Mouse (Mus musculus) megakaryocyte, embryonic 14.5 days (primary cell): Measurements from ENCODE around the gene 4930451I11Rik. TPM values are rescaled to one million over a fixed set of nuclear protein-coding genes. Genes with fewer than 3 reads are reported as not detected.

Source experiments
- H3K27me3 ChIP-seq: replicated peaks from 2 replicates; pipeline ENCODE3; 2012; ENCODE audit warnings: inconsistent platforms
- H3K36me3 ChIP-seq: replicated peaks from 2 replicates; pipeline ENCODE3; 2012; ENCODE audit warnings: low read length, inconsistent platforms, mixed read lengths
- H3K4me1 ChIP-seq: 2 replicates; pipeline ENCODE4 v1.6.1; 2012; ENCODE audit warnings: inconsistent platforms
- H3K4me3 ChIP-seq: replicated peaks from 2 replicates; pipeline ENCODE3; 2012; ENCODE audit warnings: moderate library complexity, mild to moderate bottlenecking, inconsistent platforms
- H3K9me3 ChIP-seq: 2 replicates; pipeline ENCODE4 v1.6.1; 2012; ENCODE audit warnings: inconsistent platforms
- FLI1 ChIP-seq: IDR thresholded peaks from 2 replicates; pipeline ENCODE4 v1.6.1; 2012; ENCODE audit warnings: low read length, inconsistent platforms, mixed read lengths
- GATA1 ChIP-seq: IDR thresholded peaks from 3 replicates; pipeline ENCODE4 v1.6.1; 2012; ENCODE audit warnings: mixed read lengths, low read length, inconsistent platforms, borderline replicate concordance
- polyA plus RNA-seq: library from polyadenylated mRNA; stranded (reverse); fragments of >175 nt; gene quantifications from 2 replicates; pipeline ENCODE4 v1.2.3, GENCODE M21; 2012; ENCODE audit warnings: low replicate concordance; ENCODE audit not compliant: insufficient read depth

The 4930451I11Rik gene
- polyA plus RNA-seq, 1 experiment, result not detected

DNA sequence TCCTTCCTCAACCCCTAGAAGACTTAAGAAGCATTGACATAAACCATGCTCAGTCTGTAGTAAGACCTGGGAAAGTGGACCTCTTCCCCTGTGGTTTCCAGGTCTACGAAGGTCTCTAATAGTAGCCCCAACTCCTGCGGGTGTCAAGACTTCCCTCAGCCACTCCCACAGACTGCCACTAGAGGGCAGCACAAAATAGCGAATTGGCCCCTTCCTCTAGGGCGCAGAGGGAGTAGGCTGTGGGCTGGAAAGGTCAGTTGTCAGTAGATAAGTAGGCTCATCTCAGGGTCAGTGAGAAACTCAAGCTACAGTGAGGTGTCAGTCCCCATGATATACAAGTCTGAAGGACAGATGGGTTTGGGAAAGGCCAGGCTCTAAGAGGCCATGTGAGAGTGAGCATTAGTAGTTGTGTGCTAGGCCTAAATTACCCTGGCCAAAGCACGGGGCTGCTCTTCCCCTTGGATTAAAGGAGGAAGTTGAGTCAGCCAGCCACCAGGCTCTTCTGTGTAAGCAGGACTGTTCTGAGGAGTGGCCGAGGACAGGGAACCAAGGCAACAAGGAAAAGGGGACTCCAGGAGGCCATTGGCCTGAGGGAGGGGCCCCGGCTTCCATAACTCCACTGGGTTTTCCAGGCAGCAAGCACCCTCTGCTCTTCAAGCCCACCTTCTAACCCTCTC is 9.5 kb downstream of the 4930451I11Rik start:
- H3K4me1 ChIP-seq, result peaks cover 26% of the 10 kb centered on the region

DNA sequence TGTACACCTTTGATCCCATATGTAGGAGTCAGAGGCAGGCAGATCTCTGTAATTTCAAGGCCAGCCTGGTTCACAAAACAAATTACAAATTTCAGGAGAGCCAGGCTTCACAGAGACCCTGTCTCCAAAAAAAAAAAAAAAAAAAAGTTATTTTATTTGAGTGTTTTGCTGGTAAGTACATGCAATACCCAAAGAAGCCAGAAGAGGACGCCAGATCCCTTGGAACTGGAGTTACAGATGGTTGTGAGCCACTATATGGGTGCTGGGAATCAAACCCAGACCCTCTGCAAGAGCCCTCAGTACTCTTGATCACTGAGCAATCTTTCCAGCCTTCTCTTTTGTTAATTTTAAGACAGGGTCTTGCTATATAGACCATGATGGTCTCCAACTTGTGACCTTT is 12.6 kb downstream of the 4930451I11Rik start:
- no peaks in the 10 kb centered on the region for H3K36me3 ChIP-seq
- H3K9me3 ChIP-seq, result peaks cover 5% of the 10 kb centered on the region; the same call in 1 of the 2 replicates
- peaks cover 35% of the 10 kb centered on the region for H3K4me1 ChIP-seq
- no peak for TF ChIP-seq GATA1
- no peak for TF ChIP-seq FLI1
- no peak overlapping the region for H3K4me3 ChIP-seq
- peaks cover 40% of the 10 kb centered on the region for H3K27me3 ChIP-seq

More for the DNA sequence above, 9.5 kb downstream of the 4930451I11Rik start:
- H3K4me3 ChIP-seq, result peak overlapping the region; percentile 3
- H3K9me3 ChIP-seq, result peaks cover 5% of the 10 kb centered on the region; the same call in 1 of the 2 replicates
- TF ChIP-seq FLI1, result no peak
- TF ChIP-seq GATA1, result no peak
- no peaks in the 10 kb centered on the region for H3K36me3 ChIP-seq
- peaks cover 59% of the 10 kb centered on the region for H3K27me3 ChIP-seq

DNA sequence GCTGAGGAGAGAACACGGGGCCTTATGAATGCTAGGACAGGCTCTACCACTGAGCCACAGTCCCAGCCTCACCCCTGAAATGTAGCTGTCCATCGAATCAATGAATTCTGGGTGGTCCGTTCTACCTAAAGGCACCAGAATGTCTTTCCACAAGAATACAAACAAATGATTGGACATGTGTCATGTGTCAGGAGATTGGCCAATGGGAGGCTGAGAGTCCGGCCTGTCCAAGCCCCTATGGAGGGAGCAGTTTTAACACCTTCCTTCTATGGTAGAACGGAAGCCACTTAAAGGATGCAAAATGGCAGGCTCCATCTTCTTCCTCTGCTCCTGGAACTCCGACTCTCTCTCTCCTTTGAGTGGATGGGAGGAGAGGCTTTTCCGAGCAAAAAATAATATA is 13.8 kb downstream of the 4930451I11Rik start:
- peaks cover 5% of the 10 kb centered on the region; the same call in 1 of the 2 replicates for H3K9me3 ChIP-seq
- peaks cover 32% of the 10 kb centered on the region for H3K4me1 ChIP-seq
- H3K36me3 ChIP-seq, result no peaks in the 10 kb centered on the region
- H3K4me3 ChIP-seq, result no peak overlapping the region
- no peak for TF ChIP-seq FLI1
- TF ChIP-seq GATA1, result no peak
- peaks cover 37% of the 10 kb centered on the region for H3K27me3 ChIP-seq

GRCm38 (mm10) chr7:126816494-126816893 is 14.9 kb downstream of the 4930451I11Rik start:
- H3K4me1 ChIP-seq, result peaks cover 21% of the 10 kb centered on the region
- peaks cover 42% of the 10 kb centered on the region for H3K27me3 ChIP-seq
- no peaks in the 10 kb centered on the region for H3K36me3 ChIP-seq
- peaks cover 12% of the 10 kb centered on the region for H3K9me3 ChIP-seq
- TF ChIP-seq FLI1 (no peak), GATA1 (no peak)
- no peak overlapping the region for H3K4me3 ChIP-seq

DNA sequence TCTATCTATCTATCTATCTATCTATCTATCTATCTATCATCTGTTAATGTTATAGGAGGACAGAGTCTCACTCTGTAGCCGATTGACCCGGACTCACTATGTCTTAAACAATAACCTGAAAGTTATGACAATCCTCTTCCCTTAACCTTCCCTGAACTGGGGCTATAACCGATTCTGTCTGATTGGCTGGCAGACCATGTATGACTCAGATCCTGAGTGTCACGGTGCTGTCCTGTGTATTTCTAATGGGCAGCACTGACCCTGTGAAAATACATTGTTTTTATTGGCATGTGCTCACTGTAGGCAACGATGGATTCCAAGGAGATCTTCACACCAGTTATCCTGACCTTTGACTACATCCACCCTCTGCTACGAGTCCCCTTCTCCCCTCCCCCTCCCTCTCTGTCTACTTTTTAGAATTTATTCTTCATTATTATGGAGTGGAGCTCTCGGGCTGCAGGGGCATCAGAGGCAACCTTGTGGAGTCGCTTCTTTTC is 15.7 kb downstream of the 4930451I11Rik start:
- H3K36me3 ChIP-seq, result no peaks in the 10 kb centered on the region
- H3K4me3 ChIP-seq, result no peak overlapping the region
- H3K4me1 ChIP-seq, result peaks cover 20% of the 10 kb centered on the region
- TF ChIP-seq FLI1 (no peak), GATA1 (no peak)
- peaks cover 12% of the 10 kb centered on the region for H3K9me3 ChIP-seq
- H3K27me3 ChIP-seq, result peaks cover 42% of the 10 kb centered on the region

DNA sequence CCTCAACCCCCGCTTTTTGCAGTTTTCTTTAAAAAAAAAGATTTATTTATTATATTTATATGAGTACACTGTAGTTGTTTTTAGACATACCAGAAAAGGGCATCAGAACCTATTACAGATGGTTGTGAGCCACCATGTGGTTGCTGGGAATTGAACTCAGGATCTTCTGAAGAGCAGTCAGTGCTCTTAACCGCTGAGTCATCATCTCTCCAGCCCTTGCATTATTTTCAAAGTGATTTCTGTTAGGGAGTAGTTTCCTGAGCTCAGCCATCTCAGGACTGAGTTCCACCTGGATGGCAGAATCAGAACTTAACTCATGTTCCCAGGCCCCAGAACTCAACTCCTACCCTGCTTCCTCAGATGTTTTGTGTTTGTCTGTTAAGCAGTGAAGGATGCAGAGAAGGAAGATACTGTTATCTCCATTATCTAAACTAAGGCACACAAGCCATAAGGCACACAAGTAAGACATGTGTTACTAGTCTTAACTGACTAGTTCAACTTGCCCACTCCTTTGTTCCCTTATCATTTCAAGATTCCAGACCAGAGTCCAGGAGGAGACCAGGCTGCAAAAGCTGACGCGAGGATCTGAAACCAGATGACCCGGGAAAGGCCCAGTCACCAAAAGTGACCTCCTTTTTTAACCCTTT is 21.6 kb downstream of the 4930451I11Rik start:
- Histone ChIP-seq H3K4me3 (peak overlapping the region; percentile 94), H3K27me3 (peaks cover 23% of the 10 kb centered on the region)

DNA sequence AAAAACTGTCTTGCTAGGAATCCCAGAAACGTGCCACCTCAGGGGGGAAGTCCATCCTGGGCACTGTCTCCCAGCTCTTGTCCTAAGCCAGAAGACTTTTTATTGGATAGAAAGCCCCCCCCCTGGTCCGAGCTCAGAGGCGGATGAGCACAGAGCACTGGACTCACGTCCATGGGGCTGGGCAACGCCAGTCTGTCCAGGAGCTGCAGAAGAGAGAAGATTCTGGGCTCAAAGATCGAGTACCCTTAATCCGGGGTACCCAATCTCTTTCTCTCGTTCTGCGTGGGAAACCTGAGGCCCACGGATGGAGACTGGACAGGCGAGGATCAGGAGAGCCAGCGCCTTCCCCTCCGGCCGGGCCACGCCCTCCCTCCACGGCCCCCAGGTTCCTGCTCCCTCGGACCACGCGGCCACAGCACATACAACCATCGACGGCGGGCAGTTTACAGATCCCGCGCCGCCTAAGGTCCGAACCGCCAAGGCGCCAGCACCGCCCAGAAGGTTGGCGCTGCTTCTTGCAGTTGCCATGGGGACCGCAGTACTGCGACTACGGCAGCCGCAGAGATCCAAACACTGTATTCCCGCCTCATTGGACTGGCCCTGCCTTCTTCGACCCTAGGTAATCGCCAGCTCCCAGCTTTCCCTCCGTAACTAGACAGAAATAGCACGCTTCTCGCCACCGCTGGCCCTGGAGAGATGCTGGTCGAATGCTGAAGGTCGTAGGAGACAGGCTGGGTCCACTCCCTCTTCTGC is 22.6 kb downstream of the 4930451I11Rik start:
- no peak for TF ChIP-seq GATA1
- Histone ChIP-seq H3K27me3 (peaks cover 18% of the 10 kb centered on the region), H3K9me3 (peaks cover 7% of the 10 kb centered on the region), H3K4me1 (peaks cover 57% of the 10 kb centered on the region), H3K36me3 (peaks cover 20% of the 10 kb centered on the region), H3K4me3 (peak overlapping the region; percentile 94)

More for the DNA sequence above, 21.6 kb downstream of the 4930451I11Rik start:
- TF ChIP-seq FLI1 (no peak), GATA1 (no peak)
- Histone ChIP-seq H3K9me3 (peaks cover 7% of the 10 kb centered on the region), H3K4me1 (peaks cover 55% of the 10 kb centered on the region), H3K36me3 (peaks cover 16% of the 10 kb centered on the region)

- Histone ChIP-seq H3K4me3 (no peak overlapping the region), H3K9me3 (peaks cover 7% of the 10 kb centered on the region), H3K4me1 (peaks cover 65% of the 10 kb centered on the region), H3K27me3 (peaks cover 6% of the 10 kb centered on the region), H3K36me3 (peaks cover 22% of the 10 kb centered on the region)
- TF ChIP-seq GATA1 (no peak), FLI1 (no peak)
Observed at GRCm38 (mm10) chr7:126807405-126807804, 24.0 kb downstream of the 4930451I11Rik start.

DNA sequence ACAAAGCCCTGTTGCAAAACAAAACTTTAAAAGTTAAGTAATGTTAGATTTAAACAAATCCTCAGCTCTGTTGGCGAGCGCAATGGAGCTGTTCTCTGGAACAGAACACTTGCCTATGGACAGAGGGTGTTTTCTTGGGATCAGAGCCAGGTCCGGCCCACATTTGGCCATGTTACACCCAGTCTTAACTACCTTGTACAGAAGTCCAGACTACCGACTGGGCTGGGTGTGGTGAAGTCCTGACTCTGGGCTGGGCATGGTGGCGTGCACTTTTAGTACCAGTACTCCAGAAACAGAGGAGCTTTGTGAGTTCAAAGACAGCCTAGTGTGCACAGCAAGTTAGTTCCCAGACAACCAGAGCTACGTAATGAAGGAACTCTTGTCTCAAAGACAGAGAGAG is 24.5 kb downstream of the 4930451I11Rik start:
- no peak overlapping the region for H3K4me3 ChIP-seq
- TF ChIP-seq GATA1 (no peak), FLI1 (no peak)
- peaks cover 5% of the 10 kb centered on the region for H3K9me3 ChIP-seq
- H3K36me3 ChIP-seq, result peaks cover 26% of the 10 kb centered on the region
- H3K27me3 ChIP-seq, result peaks cover 2% of the 10 kb centered on the region
- H3K4me1 ChIP-seq, result peaks cover 69% of the 10 kb centered on the region
